Mouse (Mus musculus) cerebellum, postnatal 36 days (tissue): ENCODE measurements around the gene 4931422A03Rik.

Source experiments
- DNase-seq, 2 experiments: peaks; one replicate each; pipeline ENCODE4 v3.0.0; 2021 to 2022; ENCODE audit warnings: mixed read lengths in 2 of 2

Gene 4931422A03Rik

DNA sequence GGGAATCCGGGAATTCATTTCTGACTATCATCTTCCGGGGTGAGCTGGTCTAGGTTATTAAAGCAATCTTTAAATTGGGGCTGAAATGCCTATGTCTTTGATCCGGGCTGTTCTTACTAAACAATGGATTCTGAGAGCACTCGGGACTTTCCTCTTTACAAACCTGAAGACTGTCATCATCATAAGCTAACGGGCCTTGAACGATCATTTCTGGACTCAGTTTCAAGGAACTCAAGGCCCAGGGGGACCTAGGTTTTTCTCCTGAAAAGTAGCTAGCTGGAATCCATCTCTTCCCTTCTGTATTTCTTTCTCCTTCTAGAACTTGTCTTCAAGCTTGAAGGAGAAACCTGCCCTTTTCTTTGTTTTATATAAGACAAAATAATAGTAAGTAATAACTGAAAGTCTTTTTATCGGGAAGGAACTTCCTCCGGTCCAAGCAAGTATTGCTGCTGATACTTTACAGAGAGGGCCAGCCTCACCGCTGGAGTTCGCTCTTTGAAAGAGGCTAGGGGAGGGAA, 59.2 kb downstream of the 4931422A03Rik start:
- no peak for DNase-seq

DNA sequence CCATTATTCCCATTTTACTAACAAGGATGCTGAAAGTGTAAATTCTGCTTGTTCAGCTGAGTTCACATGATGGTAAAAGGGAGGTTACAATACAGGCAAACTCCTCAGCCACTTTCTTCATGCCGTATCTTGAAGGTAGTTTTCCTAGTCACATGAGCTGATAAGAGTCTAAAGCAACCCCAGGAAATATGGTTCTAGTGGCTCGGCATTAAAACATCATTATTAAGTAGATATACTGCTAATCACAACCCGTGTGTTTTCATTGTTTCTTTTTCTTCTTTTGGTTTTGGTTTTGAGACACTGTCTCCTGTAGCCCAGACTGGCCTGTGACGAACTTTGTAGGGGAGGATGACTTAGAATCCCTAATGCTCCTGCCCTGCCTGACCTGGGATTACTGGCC, 60.0 kb downstream of the 4931422A03Rik start:
- DNase-seq, result no peak

DNA sequence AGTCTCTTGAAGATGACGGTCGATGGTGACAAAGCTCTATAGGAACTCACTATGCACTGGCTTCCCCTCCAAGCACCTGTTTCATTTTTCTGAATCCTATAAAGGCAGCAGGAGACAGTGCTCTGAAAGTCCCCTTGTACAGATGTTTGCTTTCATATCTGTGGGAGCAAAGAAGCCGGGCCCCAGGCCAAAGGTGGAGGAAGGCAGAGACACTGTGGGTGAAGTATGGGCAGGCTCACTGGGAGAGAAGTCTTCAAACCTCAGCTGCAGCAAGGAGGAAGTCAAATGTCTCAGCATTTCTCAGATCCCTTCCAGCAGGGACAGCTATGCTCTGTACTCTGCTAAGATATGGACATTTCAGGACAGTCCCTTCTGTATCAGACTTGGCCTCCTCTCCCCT, 62.8 kb downstream of the 4931422A03Rik start:
- no peak for DNase-seq

DNA sequence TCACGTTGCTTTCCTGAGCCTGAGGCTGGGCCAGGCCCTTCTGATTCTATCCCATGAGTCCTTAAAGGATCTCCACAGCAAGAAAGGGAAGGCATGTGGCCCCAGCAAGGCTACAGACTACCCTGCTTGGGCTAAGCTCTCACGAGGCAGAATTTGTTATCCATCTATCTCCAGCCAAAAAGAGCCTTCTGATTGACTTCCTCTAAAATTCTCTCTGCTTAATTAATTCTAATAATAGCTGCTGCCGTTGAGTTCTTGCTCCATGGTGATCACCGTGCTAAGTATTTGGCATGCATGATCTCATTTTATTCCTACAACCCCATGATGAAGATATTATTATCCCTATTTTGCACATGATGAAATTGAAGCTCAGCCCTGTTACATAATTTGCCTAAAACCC, 65.8 kb downstream of the 4931422A03Rik start:
- no peak for DNase-seq

DNA sequence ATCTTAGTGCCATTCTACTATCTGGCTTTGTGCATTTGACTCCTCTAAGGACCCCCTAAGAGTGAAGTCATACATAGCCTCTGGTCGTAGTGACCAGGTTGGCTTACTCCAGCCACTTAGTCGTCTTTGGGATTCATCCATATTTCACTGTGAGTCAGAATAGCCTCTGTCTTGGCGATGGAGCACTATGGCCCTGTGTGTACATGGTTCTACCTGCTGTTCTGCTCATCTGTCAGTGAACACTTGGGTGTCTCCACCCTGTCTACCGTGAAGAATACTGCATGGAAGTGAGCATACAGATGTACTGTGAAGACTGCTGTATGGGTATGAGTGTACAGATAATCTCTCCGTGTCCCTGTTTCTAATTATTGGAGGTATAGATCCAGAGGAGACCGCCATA, 68.6 kb downstream of the 4931422A03Rik start:
- DNase-seq, result no peak

DNA sequence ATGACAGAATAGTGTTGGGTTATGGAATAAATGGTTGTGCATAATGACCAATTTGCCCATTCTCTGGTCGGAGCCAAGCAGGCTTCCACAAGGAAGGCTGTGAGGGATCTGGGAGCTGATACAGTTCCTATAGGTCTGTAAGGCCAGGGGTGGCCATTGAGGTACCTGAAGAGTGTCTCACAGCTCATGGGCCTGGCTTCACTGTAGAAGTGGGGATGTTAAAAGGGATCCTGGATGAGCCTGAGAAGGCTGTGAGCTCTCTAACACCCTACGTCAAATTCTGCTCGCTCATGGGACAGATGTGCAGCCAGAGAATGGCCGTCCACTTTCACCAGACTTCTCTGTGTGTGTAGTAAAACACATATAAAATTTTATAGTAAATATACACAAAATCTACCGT, 69.1 kb downstream of the 4931422A03Rik start:
- DNase-seq, result no peak

DNA sequence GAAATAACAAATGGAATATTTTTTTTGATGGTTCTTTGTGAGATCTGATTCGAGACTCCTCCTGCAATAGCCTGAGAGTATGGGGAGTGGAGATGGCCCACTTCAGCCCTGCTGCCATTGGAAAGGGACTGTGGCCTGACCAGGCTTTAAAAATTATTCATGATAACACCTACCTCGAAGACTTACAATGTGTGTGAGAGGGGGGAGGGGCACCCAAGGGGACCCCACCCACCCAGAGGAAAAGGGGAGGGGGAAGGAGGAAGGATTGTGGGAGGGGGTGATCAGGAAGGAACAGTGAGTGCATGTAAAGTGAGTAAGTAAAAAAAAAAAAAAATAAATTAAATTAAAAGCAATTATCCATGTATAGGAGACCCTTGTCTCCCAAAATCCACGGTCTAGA, 69.5 kb downstream of the 4931422A03Rik start:
- DNase-seq, result no peak

DNA sequence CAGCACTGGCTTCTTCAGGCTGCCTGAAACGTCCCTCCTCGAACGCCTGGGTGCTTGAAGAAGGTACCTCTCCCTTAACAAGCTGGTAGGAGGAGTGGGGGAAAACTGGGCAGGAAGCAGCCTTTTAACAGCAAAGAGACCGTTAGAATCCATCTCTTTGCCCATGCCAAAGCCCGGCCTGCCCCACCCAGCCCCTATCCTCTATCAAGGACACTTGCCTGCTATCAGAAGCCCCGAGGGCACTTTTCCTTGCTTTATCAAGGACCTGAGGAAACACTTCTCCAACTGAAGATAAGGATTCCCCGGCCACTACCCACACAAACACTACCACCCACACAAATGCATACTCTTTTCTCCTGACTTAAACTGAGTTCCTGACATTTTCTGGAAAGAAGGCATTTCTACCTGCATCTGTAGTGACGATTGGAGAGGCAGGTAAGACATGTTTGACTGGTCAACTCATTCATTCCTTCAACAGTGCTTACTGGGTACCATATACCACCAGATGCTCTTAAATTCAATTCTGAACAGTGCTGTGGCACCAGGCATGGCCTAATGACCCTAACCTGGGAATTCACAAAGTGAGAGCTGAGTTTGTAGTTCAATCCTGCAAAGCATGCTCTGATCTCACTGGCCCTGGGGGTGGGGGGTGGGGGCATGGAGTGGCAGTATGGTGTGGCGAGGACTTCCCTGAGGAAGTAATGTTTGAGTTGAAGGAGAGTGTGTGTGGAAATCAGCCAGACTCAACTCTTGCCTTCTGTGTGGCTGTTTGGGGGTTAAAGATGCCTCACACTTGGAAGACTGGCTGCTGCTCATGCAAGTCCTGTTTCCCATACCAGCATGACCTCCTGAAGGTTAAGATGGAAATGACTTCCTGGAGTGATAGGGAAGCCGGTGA, 70.3 kb downstream of the 4931422A03Rik start, which contains the start of gene Lmo2:
TSS of gene Lmo2 (plus strand) at position 338 of the 898 bp plus-strand sequence.
- DNase-seq, result no peak

DNA sequence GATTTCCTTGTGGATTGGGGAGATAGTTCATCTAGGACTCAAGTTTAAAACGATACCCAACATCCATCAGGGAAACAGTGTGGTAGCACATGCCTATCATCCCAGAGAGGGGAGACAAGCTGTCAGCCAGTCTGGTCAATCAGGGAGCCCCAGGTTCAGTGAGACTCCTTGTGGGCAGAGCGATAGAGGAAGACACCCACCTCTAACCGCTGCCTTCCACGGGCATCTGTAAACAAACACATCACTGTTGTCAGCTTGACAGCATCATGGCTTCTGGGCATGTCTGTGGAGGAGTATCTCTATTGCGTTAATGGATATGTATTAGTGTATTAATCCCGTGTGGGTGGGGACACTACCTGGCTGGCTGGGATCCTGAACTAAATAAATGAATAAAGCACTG, 71.3 kb downstream of the 4931422A03Rik start:
- DNase-seq, result no peak

DNA sequence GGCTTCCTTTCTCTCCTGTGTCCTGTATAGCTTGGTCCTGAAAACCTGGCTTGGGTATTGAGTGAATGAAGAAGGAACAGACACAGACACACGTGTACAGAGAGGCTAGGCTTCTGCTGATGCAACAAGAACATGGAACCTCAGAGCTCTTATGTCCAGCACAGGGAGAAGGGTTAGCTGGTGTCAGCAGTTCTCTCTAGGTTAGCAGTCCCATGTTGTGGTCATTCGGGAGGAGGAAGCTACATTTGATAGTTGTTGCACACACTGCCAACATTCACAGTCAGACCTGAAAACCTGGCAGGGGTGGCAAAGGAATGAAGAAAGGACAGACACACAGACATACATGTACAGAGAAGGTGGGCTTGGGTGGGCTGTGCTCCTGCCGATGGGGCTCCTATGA, 72.4 kb downstream of the 4931422A03Rik start:
- no peak for DNase-seq

DNA sequence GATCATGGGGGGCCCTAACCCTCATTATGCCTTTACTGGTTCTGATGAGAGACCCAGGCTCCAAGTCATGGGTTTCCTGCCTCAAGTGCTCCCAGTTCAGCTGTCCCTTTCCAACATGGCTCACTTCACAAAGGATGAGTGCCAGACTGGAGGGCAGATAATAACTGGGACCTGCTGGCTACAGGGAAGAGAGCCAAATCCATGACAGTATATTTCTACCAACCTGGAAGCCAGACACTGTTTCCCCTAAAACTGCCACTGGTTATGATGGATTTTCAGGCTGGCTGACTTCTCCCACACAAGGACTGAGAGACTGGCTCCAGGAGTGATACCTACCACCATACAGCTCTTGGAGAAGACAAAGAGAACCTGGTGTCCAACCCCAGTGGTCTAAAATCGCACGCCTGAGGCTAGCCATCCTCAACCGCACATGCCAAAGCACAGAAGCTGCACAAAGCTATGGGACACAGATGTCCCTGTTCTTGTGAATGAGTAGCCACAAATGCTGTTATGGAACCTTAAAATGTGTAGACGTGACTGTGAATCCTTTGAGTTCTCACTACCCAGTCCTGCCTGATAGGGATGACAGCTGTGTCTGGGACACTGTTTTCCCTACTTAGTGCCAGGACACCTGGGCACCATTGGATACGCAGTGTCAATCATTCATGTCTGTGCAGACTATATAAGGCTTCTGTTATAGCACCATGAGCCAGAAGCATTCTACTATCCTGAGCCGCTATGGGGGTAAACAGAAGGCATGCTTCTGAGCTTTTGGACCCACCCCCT, 74.9 kb downstream of the 4931422A03Rik start:
- DNase-seq, result no peak

DNA sequence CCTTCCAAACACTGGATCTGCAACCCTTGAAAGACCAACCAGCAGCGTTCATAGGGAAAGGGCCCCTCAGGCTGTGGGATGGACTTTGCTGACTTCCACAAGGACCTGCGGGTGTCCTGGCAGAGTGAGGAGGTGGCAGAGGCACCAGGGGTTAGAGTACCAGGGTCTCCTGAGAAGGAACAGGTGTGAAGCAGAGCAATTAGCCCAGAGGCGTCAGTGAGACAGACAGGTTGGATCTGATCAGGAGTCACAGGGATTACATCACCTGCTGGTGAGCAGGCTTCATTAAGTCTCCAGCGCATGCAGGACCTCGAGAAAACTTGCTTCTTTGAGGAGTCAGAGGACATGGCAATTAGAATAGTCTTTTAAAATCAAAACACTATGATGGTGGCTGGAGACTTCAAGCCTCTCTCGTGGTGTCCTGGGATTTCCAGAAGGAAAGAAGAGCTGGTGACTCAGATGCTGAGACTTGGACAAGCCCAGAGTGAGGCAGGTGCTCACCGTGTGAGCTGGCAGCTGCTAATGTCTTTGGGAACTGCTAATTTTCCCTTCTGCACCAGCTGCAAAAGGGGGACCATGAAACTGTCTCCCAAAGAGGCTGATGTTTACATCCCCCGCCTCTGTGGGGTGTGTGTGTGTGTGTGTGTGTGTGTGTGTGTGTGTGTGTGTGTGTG, 80.0 kb downstream of the 4931422A03Rik start:
- DNase-seq, result no peak

DNA sequence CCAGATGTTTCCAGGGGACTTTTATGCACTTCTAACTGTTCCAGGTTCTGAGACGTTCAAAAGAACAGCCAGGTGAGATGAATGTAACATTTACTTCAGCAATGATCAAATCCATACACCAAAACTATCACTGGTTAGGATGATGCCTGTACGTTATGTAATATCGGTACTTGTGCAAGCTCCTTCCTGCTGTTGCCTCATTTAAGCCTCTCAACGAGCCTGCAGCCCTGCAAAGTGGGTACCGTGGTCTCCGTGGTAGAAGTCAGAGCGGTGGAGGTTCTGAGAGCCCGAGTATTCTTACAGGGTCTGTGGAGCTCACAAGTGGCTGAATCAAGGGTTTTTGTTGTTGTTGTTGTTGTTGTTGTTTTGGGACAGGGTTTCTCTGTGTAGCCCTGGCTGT, 81.3 kb downstream of the 4931422A03Rik start:
- no peak for DNase-seq

DNA sequence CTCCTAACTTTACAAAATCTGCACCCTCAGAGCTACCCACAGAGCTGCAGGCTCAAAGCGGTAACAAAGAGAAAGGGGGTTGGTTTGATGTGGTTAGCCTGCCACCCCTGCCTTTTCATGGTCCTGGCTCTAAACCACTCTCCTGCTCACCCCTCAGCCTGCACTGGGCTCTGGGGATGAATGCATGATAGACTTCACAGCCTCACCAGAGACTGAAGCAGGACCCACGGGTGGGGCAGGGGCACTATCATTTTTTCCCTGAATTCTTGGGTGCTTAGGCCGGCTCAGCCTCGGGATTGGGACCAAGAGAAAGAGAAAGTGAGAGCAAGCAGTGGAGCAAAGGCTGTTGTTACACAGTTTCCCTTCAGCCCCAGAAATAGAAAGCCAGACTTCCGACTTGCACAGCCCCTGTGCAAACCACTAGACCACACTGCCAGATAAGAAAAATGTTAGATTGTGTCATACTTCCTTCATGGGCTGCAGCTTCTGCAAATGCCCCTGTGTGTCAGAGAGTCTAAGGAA, 82.5 kb downstream of the 4931422A03Rik start:
- DNase-seq, result no peak

DNA sequence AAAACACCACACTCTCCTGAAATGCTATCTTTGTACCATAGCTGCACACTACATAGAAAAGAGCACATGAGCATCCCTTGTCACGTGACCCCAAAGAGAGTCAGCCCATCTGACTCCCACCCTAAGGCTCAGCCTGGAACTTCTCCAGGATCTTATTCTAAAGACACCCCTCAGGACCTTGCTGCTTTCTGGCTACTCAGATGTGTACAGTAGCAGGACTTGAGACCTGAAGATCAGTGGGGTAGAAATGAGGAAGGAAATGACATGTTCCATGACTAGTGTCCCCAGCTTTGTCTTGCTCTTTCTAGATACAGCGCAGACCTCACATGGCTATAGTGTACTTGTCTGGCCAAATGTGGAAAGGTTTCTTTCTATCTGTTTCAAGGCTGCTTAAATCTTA, 83.3 kb downstream of the 4931422A03Rik start:
- DNase-seq, result no peak

DNA sequence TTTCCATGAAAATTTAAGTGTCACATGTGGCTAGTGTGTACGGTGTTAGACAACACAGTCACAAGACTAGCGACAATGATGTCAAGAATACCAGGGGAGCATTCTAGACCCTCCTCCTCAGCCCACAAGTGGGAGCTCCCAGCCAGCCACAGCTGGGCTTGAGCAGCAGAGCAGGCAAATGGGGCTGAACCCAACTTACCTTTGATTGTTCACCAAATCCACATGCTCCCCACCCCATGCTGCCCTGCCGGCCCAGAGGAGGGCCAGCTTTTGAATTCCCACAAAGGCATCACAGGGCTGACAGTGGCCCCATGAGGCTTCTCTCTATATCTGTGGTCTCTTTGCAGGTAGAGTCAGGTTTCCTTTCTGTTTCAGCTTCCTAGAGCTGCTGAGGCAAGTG, 87.1 kb downstream of the 4931422A03Rik start:
- no peak for DNase-seq

DNA sequence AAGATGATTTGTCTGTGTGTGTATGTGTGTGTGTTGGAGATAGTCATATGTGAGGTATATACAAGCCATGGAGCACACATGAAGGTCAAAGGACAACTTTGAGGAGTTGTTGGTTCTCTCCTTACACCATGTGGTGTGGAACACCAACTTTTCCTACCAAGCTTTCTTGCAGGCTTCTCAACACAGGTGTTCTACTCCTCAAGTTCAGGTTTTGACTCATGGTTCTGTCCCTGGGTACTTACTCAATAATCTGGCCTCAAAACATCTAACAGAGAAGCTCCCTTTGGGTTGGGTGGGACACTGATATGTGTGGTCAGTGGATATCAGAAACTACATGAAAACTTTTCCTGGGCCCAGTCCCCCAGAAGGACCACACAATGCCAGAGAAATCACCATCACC, 89.2 kb downstream of the 4931422A03Rik start:
- DNase-seq, result no peak

DNA sequence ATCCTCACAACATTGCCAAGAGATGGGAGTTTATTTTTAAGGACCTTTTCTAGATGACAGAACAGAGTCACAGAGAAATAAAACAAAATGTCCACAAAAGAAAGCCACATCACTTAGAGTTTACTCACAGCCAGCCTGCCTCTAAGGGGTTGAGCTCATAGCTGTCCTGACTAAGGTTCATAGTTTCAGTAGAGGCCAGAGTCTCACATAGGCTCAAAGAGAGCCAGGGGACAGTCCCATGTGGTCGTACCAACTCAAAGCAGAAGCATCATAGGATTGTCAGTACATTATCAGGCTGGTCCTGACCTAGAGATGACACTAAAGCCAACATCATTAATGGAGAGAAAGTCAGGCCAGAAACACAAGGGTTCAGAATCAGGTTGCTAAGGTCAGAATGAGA, 89.6 kb downstream of the 4931422A03Rik start:
- no peak for DNase-seq

DNA sequence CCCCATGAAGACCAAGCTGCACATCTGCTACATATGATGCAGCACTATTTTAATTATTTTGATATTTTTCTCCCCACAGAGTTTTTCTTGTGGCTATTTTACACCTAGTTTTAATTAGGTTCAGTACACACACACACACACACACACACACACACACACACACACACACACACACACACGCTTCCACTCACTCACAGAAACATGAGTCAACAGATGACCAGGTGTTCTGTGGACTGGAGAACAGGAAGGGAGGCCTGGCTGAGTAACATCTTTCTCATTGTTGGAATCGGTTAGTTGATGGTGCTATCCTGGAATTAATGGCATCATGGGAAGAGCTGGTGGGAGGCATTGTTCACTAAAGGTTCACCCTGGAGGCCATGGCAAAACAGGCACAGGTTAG, 90.5 kb downstream of the 4931422A03Rik start:
- DNase-seq, result no peak

DNA sequence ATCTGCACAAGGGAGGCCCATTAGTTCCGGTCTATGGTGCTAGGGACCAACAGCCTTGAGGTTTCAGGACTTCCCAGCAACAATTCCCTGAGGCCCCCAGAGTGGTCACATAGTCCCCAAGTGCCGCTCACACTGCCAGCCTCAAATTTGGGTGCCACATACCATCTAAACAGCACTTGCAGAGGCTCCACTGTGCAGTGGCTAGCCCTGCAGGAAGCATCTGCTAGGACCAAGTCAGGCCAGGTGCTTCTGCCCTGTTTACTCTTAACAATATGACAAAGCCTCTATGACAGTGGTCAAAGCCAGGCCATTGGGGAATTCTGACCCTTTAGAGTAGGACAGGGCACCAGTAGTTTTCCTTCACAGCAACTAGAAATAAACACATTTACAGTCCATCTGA, 91.5 kb downstream of the 4931422A03Rik start:
- no peak for DNase-seq

DNA sequence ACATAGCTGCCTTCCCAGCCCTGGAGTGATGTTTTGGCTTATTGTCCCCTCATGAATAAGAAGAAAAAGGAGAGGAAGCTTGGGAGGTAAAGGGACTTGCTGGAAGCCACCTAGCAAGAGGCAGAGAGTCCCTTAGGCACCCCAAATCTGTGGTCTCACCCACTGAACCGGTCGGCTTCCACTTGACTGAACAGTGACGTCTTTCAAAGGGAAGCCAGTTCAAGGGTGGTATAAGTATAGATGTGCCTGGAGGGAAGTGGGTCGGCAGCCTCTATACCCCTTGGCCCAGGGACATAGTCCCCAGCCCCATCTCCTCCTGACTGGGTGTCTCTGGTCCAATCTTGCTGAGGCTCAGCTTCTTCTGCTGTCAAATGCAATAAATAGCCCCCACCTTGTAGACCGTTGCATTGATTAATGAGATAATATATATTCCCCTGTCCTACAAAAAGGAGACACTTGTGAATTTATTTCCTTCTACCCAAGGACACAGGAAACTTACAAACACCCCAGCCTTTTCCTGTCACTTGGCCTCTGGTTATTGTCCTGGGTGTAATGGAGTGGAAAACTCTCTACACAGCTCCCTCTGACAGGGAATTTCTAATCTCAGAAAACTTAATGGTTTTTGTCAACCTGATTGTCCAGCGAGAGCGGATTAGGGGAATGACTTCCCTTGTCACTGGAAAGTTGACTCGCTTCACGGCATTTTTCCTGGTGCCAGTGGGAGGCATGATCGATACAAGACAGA, 92.3 kb downstream of the 4931422A03Rik start:
- no peak for DNase-seq

DNA sequence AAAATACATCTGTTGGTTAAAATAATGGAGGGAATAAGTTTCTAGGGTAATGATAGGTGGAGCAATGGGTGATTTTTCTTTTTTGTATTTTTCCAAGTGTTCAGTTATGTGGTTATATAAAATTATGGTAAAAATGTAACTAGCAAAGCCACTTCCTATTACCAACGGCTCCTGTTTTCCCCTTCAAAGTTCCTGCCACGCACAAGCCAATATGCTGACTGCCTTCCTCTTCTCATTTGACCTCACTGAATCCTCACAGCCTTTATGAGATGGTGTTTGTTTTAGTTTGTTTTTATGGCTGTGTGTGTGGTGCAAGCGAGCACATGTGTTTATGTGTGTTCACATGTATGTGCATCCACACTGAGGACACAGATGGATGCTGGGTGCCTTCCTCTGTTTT, 93.5 kb downstream of the 4931422A03Rik start:
- no peak for DNase-seq
